Comparison of ENCODE assay signal across 22 mouse cellular contexts in genomic region chr6:54434171-54434570, GRCm38 (mm10). TPM values are rescaled to one million over a fixed set of nuclear protein-coding genes. Genes with fewer than 3 reads are reported as not detected.
DNase-seq lines count a peak whose midpoint lies in the region; ATAC-seq and TF ChIP-seq lines count a peak whose summit lies in the region.
"Had no signal": no experiment of that assay in that cellular context is flagged by ENCODE, and none has a peak within 500 bp of the region (broad histone marks: within the 10 kb centered on the region; RNA-seq: fewer than 3 reads in every experiment).

No protein-coding gene starts in this region.

- 35% methylated on average over 2 of the region's 2 CpGs for WGBS in forebrain, embryonic 14.5 days
- 67% methylated on average over 2 of the region's 2 CpGs for WGBS in forebrain, embryonic 10.5 days
- WGBS in liver, adult 2 months: 22% methylated on average over 2 of the region's 2 CpGs
- 69% methylated on average over 2 of the region's 2 CpGs for WGBS in liver, embryonic 11.5 days

- H3K27ac ChIP-seq in forebrain, embryonic 14.5 days (ENCODE audit: low read depth, low read length): no peak overlapping the region
- no peak overlapping the region for H3K27ac ChIP-seq in forebrain, embryonic 10.5 days
- H3K27ac ChIP-seq in liver, adult 2 months (replicated peaks; ENCODE audit: insufficient read depth, low read depth, low read length): no peak overlapping the region
- no peak overlapping the region for H3K27ac ChIP-seq in liver, embryonic 11.5 days (ENCODE audit: low read depth, low read length)
- H3K27ac ChIP-seq: embryonic facial prominence, embryonic 13.5 days; gastrocnemius, adult 2 months; limb, embryonic 15.5 days had no signal

- DNase-seq in forebrain, embryonic 14.5 days (ENCODE audit: low spot score): peak; percentile 61
- DNase-seq in forebrain, embryonic 10.5 days (ENCODE audit: extremely low spot score, low spot score): no peak
- DNase-seq in liver, adult 2 months (ENCODE audit: extremely low read depth, low read depth, low spot score): peak; percentile 71
- DNase-seq in liver, embryonic 11.5 days (ENCODE audit: low spot score): no peak
- DNase-seq in MN1 (ENCODE audit: low spot score): peak; percentile 69
- peak; percentile 75 for DNase-seq in brain, embryonic 14.5 days (ENCODE audit: low read depth)
- DNase-seq in urinary bladder, postnatal 10 days (ENCODE audit: low spot score): no peak
- DNase-seq: adrenal gland, postnatal 25 days; cerebellum, adult 8-10 months; gastrocnemius, adult 2 months; heart, adult 18-20 months; heart, postnatal 36 days; kidney, adult 2 months; kidney, postnatal 10 days; liver, postnatal 0 days; right cerebral cortex, postnatal 14 days; spleen, adult 18-20 months; thymus, postnatal 36 days had no signal

- H3K9me3 ChIP-seq in forebrain, embryonic 14.5 days (replicated peaks; ENCODE audit: control insufficient read depth, low read length): no peaks in the 10 kb centered on the region
- no peaks in the 10 kb centered on the region for H3K9me3 ChIP-seq in forebrain, embryonic 10.5 days
- no peaks in the 10 kb centered on the region for H3K9me3 ChIP-seq in liver, embryonic 11.5 days (ENCODE audit: control insufficient read depth, low read length)
- H3K9me3 ChIP-seq: embryonic facial prominence, embryonic 13.5 days; limb, embryonic 15.5 days had no signal

- peaks cover 4% of the 10 kb centered on the region; the same call in 1 of the 2 replicates for H3K79me2 ChIP-seq in liver, adult 2 months (ENCODE audit: control insufficient read depth, insufficient read depth, low read length)

- no peak for TF ChIP-seq CTCF in liver, adult 2 months (IDR thresholded peaks at IDR 0.05; ENCODE audit: low read depth, low read length)
- no peak for TF ChIP-seq CTCF in brain, embryonic 14.5 days (IDR thresholded peaks at IDR 0.05; ENCODE audit: borderline replicate concordance, extremely low read depth, insufficient read depth, insufficient read length)

- no peak overlapping the region for H3K4me2 ChIP-seq in forebrain, embryonic 14.5 days (ENCODE audit: low read length)
- no peak overlapping the region for H3K4me2 ChIP-seq in liver, embryonic 11.5 days
- H3K4me2 ChIP-seq: embryonic facial prominence, embryonic 13.5 days; limb, embryonic 15.5 days had no signal

- H3K4me1 ChIP-seq in forebrain, embryonic 14.5 days (ENCODE audit: control insufficient read depth, insufficient read depth, low read length): peaks cover 15% of the 10 kb centered on the region
- peaks cover 59% of the 10 kb centered on the region for H3K4me1 ChIP-seq in forebrain, embryonic 10.5 days
- peaks cover 18% of the 10 kb centered on the region for H3K4me1 ChIP-seq in liver, adult 2 months (ENCODE audit: control insufficient read depth, insufficient read depth, low read length)
- H3K4me1 ChIP-seq in liver, embryonic 11.5 days (replicated peaks; ENCODE audit: control insufficient read depth, insufficient read depth, low read length): peaks cover 2% of the 10 kb centered on the region; the same call in 1 of the 2 replicates

- H3K4me3 ChIP-seq in forebrain, embryonic 14.5 days (ENCODE audit: low read depth, low read length): no peak overlapping the region
- no peak overlapping the region for H3K4me3 ChIP-seq in forebrain, embryonic 10.5 days
- H3K4me3 ChIP-seq in liver, adult 2 months (ENCODE audit: insufficient read depth, low read depth, low read length): no peak overlapping the region
- no peak overlapping the region for H3K4me3 ChIP-seq in liver, embryonic 11.5 days (ENCODE audit: low read depth, low read length)
- H3K4me3 ChIP-seq: embryonic facial prominence, embryonic 13.5 days; gastrocnemius, adult 2 months; limb, embryonic 15.5 days; megakaryocyte, embryonic 14.5 days had no signal

- no peaks in the 10 kb centered on the region for H3K36me3 ChIP-seq in forebrain, embryonic 14.5 days (ENCODE audit: control insufficient read depth, insufficient read depth, low read length)
- no peaks in the 10 kb centered on the region for H3K36me3 ChIP-seq in forebrain, embryonic 10.5 days (replicated peaks)
- H3K36me3 ChIP-seq in liver, adult 2 months (ENCODE audit: control insufficient read depth, insufficient read depth, low read length): no peaks in the 10 kb centered on the region
- H3K36me3 ChIP-seq in liver, embryonic 11.5 days (ENCODE audit: control insufficient read depth, insufficient read depth, low read length): no peaks in the 10 kb centered on the region
- H3K36me3 ChIP-seq: embryonic facial prominence, embryonic 13.5 days; limb, embryonic 15.5 days had no signal

- no peak for TF ChIP-seq POLR2A in liver, adult 2 months (IDR thresholded peaks at IDR 0.05; ENCODE audit: extremely low read depth, insufficient read depth, low read length)
- no peak for TF ChIP-seq POLR2A in brain, embryonic 14.5 days (IDR thresholded peaks at IDR 0.05; ENCODE audit: borderline replicate concordance, extremely low read depth, insufficient read depth, insufficient read length, poor library complexity, severe bottlenecking)

- H3K27me3 ChIP-seq in forebrain, embryonic 14.5 days (replicated peaks; ENCODE audit: control insufficient read depth, insufficient read depth, low read length): no peaks in the 10 kb centered on the region; the same call in 1 of the 2 replicates
- H3K27me3 ChIP-seq in forebrain, embryonic 10.5 days (ENCODE audit: poor library complexity, severe bottlenecking): peaks cover 40% of the 10 kb centered on the region
- H3K27me3 ChIP-seq in liver, adult 2 months (ENCODE audit: control insufficient read depth, insufficient read depth, low read length): no peaks in the 10 kb centered on the region
- H3K27me3 ChIP-seq in liver, embryonic 11.5 days (replicated peaks; ENCODE audit: control insufficient read depth, insufficient read depth, low read length): peaks cover 24% of the 10 kb centered on the region

- no peak overlapping the region for H3K9ac ChIP-seq in forebrain, embryonic 14.5 days (ENCODE audit: low read length)
- H3K9ac ChIP-seq in liver, adult 2 months (ENCODE audit: low read depth, low read length): no peak overlapping the region
- no peak overlapping the region for H3K9ac ChIP-seq in liver, embryonic 11.5 days (ENCODE audit: low read depth, low read length)
- H3K9ac ChIP-seq: embryonic facial prominence, embryonic 13.5 days; limb, embryonic 15.5 days; liver, postnatal 0 days had no signal

- ATAC-seq in forebrain, embryonic 14.5 days: no peak
- no peak for ATAC-seq in liver, embryonic 11.5 days (replicated peaks; ENCODE audit: low FRiP score)
- ATAC-seq: inflammation-experienced regulatory T-cells, adult 6 months; liver, postnatal 0 days had no signal

RNA-seq across cellular contexts. Expression of gene Wipf3, which starts 4.8 kb away (rescaled TPM):
- polyA plus RNA-seq in forebrain, embryonic 14.5 days (2014; fragmentation: Nextera tagmentation; extraction: Ambion mirVana): 2.6 and 3.0 TPM in 2 replicates
- polyA plus RNA-seq in forebrain, embryonic 10.5 days (2016; fragmentation: Nextera tagmentation; extraction: Ambion mirVana): 0.72 and 0.90 TPM in 2 replicates
- total RNA-seq in liver, adult 2 months (2014; rRNA removed): 6.0 and 6.4 TPM in 2 replicates
- 2.0 and 2.3 TPM in 2 replicates for polyA plus RNA-seq in liver, adult 2 months (2012; rRNA removed)
- polyA plus RNA-seq in liver, embryonic 11.5 days (2014; fragmentation: Nextera tagmentation; extraction: Ambion mirVana): 0.26 and 0.47 TPM in 2 replicates
- 6.6 and 11.1 TPM in 2 replicates for polyA plus RNA-seq in brain, embryonic 14.5 days (2012; rRNA removed)

Comparison
In these comparisons a context has a peak if more than half of its experiments do, and no peak if none do; other contexts are left out.
1. DNase-seq: peak in forebrain, embryonic 14.5 days (single experiment), liver, adult 2 months (single experiment), MN1 (single experiment) and brain, embryonic 14.5 days (single experiment); none in forebrain, embryonic 10.5 days (single experiment), liver, embryonic 11.5 days (single experiment) and urinary bladder, postnatal 10 days (single experiment).